Mouse (Mus musculus) myocyte (in vitro differentiated cells): ENCODE data around the gene Tcf12.

Experiments used
- MAX ChIP-seq: IDR thresholded peaks from one replicate; pipeline ENCODE4 v1.6.1; 2011; ENCODE audit warnings: low read depth, mild to moderate bottlenecking, control low read depth
- POLR2A ChIP-seq: IDR thresholded peaks from one replicate; pipeline ENCODE4 v1.6.1; 2011; ENCODE audit warnings: low read depth, mild to moderate bottlenecking, control low read depth, moderate library complexity; ENCODE audit not compliant: insufficient read length
- POLR2AphosphoS2 ChIP-seq: IDR thresholded peaks from one replicate; pipeline ENCODE4 v1.6.1; 2011; ENCODE audit warnings: low read depth, control low read depth; ENCODE audit not compliant: insufficient read length
- REST ChIP-seq: IDR thresholded peaks from one replicate; pipeline ENCODE4 v1.6.1; 2011; ENCODE audit warnings: mild to moderate bottlenecking, control low read depth, moderate library complexity; ENCODE audit not compliant: insufficient read depth, insufficient read length
- SRF ChIP-seq: IDR thresholded peaks from one replicate; pipeline ENCODE4 v1.6.1; 2011; ENCODE audit warnings: low read depth; ENCODE audit not compliant: control insufficient read depth, insufficient read length

GRCm38 (mm10) chr9:71827371-71827770, 284.3 kb downstream of the Tcf12 start:
- TF ChIP-seq REST: no peak
- no peak for TF ChIP-seq POLR2A
- TF ChIP-seq MAX: no peak
- TF ChIP-seq SRF: no peak
- TF ChIP-seq POLR2AphosphoS2: no peak
